Mouse (Mus musculus) left cerebral cortex, adult 2 months (tissue): Measurements from ENCODE around the gene Slc12a6. TPM values are rescaled to one million over a fixed set of nuclear protein-coding genes. Genes with fewer than 3 reads are reported as not detected.

Source experiments
- DNase-seq, 2 experiments: peaks; one replicate each; pipeline ENCODE4 v3.0.0; 2021 to 2022; ENCODE audit warnings: low spot score in 2 of 2, mixed read lengths in 1 of 2; ENCODE audit errors: extremely low spot score in 1 of 2
- H3K27ac ChIP-seq: fragments of 200-600 bp; 2 replicates; pipeline ENCODE4 v1.8.1; 2022
- H3K4me3 ChIP-seq: fragments of 200-600 bp; 2 replicates; pipeline ENCODE4 v1.8.1; 2022
- CTCF ChIP-seq: fragments of 200-600 bp; IDR thresholded peaks from 2 replicates; pipeline ENCODE4 v1.8.1; 2022; ENCODE audit warnings: antibody characterized with exemption, mild to moderate bottlenecking, moderate library complexity
- intact Hi-C: fragments of 180-260 bp; cut with DNase I; formaldehyde crosslinking; loops from one replicate; pipeline ENCODE4 v1.15.1; 2025
- long read RNA-seq, 2 experiments: library from polyadenylated mRNA; stranded (forward); transcript quantifications; one replicate each; pipeline ENCODE4 v2.0.0; 2021; ENCODE audit warnings: borderline mapping rate in 2 of 2
- total RNA-seq, 2 experiments: library from RNA; stranded (reverse); gene quantifications; 2 replicates each; pipeline ENCODE4 v1.2.3; 2021

The Slc12a6 gene
- total RNA-seq = 100 to 1,000 TPM; 127 to 129 TPM
- long read RNA-seq, experiment 1, full-length matches to known transcripts = 3 of 69 reads
- long read RNA-seq, experiment 1, partial matches to known transcripts = 12 of 69 reads
- long read RNA-seq, experiment 1, other reads (novel, unspliced or antisense) = 54 of 69 reads
- long read RNA-seq, experiment 2, full-length matches to known transcripts = 4 of 57 reads
- long read RNA-seq, experiment 2, partial matches to known transcripts = 10 of 57 reads
- long read RNA-seq, experiment 2, other reads (novel, unspliced or antisense) = 43 of 57 reads

GRCm38 (mm10) chr2:112265448-112266241, at the start of gene Slc12a6:
TSS of gene Slc12a6 (plus strand) at chr2:112265825.
- no peak; the same call in none of the 2 replicates for TF ChIP-seq CTCF
- intact Hi-C loops = loop anchor here (5.0 to 10.0 kb wide), 3 partner anchors 69 to 217 kb away; partner anchors contain the start of genes Chrm5 and Emc7
- peak within 1 kb of the TSS; percentile 93 for H3K4me3 ChIP-seq
- peak within 1 kb of the TSS; percentile 96 for H3K27ac ChIP-seq
- DNase-seq = peak; percentile 89 to 90

DNA sequence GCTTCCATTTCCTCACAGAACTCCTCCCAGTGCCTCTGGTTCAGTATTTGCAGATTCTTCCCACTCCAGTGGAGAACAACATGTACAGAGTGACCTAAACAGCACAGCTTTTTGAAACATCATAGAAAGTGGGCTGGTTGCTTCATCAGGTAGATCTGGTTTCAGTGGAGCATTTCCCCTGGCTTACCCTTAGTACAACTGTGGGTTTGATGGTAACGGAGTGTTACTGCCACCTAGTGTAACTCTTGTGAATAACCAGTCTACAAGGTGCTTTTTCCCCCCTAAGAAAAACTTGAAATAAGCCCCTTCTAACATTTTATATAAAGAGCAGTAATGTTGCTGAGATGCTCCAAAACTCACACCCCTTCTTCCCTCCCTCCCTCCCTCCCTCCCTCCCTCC, 49.6 kb upstream of the Slc12a6 start:
- Histone ChIP-seq H3K27ac (no peak overlapping the region), H3K4me3 (no peak overlapping the region)
- no peak for DNase-seq
- intact Hi-C loops = loop anchor here (1.0 to 10.0 kb wide), 2 partner anchors 19 to 1061 kb away; partner anchors contain the start of gene Gm15130
- TF ChIP-seq CTCF = peak; percentile 70

GRCm38 (mm10) chr2:112217614-112218013, 48.0 kb upstream of the Slc12a6 start:
- intact Hi-C loops = loop anchor here (10.0 kb wide), 1 partner anchor 1063 kb away; the partner anchor contains the start of gene Gm15130
- no peak for DNase-seq
- H3K27ac ChIP-seq = no peak overlapping the region
- H3K4me3 ChIP-seq = no peak overlapping the region
- no peak for TF ChIP-seq CTCF

DNA sequence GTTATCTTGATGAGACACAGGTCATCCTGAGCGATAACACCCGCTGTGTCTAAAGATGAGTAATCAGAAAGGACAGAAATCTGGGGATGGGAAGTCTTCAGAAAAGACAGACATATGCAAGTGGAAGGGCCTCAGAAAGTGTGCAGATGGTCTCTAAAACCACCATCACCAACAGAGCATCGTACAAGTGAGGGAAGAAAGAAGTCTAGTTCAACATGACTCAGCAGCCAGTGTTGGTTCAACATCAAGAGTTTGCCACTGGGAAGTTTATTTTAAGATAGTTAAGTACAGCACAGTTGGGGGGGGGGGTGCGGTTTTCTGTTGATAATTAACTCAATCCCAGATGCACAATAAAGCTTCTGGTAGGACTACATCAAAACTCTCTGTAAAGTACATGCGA, 44.7 kb upstream of the Slc12a6 start:
- H3K4me3 ChIP-seq = no peak overlapping the region
- TF ChIP-seq CTCF = no peak
- no peak for DNase-seq
- no peak overlapping the region for H3K27ac ChIP-seq
- intact Hi-C loops = loop anchor here (5.0 kb wide), 1 partner anchor 261 kb away; the partner anchor contains the start of gene Chrm5

DNA sequence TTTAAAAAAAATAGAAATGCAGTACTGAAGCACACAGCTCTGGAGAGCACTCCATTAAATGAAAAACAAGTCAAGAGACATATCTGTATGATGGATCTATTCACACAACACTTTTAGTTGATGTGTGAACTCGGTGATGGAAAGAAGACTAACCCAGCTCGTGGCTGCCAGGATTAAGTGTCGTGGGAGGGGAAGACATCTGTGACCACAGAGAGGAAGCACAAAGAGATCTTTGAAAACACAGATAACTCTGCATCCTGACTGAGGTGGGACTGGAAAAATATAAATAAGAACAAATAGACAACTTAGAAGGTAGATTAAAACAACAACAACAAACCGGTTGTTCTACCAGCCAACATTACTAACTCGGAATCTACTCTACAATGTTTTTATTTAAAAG, 43.0 kb upstream of the Slc12a6 start:
- Histone ChIP-seq H3K27ac (no peak overlapping the region; the same call in 1 of the 2 replicates), H3K4me3 (no peak overlapping the region)
- no peak for TF ChIP-seq CTCF
- intact Hi-C loops = loop anchor here (5.0 kb wide), 1 partner anchor 260 kb away; the partner anchor contains the start of gene Chrm5
- no peak for DNase-seq

DNA sequence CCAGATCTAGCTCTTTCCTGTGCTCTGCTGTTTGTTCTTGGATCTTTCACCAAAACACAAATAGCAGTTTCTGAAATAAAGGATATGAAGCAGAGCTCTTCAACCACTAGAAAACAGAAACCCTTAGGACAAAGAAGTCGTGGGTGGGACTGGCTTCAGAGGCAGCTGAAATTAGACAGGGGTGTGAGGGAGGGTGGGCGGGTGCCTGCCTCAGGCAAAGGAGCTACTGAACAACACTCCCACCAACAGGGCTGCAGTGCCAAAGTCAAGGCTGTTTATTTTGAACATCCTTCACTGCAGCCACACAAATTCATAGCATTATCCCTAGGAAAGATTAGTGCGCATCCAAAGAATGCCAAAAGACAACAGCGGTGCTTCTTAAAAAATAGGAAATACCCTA, 41.3 kb upstream of the Slc12a6 start:
- no peak for DNase-seq

GRCm38 (mm10) chr2:112232623-112233022, 33.0 kb upstream of the Slc12a6 start:
- DNase-seq = no peak
- intact Hi-C loops = no loop called here
- no peak overlapping the region for H3K4me3 ChIP-seq
- H3K27ac ChIP-seq = no peak overlapping the region
- no peak for TF ChIP-seq CTCF

More for the DNA sequence above, 41.3 kb upstream of the Slc12a6 start:
- peak overlapping the region; percentile 74 for H3K27ac ChIP-seq
- intact Hi-C loops = loop anchor here (5.0 kb wide), 1 partner anchor 258 kb away; the partner anchor contains the start of gene Chrm5
- no peak overlapping the region for H3K4me3 ChIP-seq
- no peak; the same call in 1 of the 2 replicates for TF ChIP-seq CTCF

DNA sequence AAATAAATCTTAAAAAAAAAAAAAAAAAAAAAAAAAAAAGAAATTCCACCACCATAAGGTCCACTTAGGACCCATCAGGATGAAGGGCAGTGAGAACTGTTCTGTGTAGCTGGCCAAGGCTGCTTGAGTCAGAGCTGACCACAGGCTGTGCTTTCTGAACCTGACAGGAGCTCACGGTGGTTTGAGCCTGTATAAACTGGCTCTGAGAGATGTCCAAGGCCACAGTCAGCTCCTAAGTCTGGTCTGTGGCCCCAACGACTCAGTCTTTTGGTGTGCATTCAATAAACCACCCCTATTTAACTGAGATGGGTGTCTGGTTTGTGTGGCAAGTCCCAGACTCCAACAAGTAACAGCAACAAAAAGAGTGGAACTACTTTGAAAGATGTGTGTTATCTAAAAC, 29.0 kb upstream of the Slc12a6 start:
- DNase-seq = no peak
- Histone ChIP-seq H3K4me3 (no peak overlapping the region), H3K27ac (no peak overlapping the region)
- intact Hi-C loops = no loop called here
- TF ChIP-seq CTCF = no peak

GRCm38 (mm10) chr2:112238006-112238405, 27.6 kb upstream of the Slc12a6 start:
- no peak overlapping the region for H3K4me3 ChIP-seq
- TF ChIP-seq CTCF = no peak
- intact Hi-C loops = loop anchor here (2.0 kb wide), 1 partner anchor 23 kb away; the partner anchor contains the start of gene Nop10

DNA sequence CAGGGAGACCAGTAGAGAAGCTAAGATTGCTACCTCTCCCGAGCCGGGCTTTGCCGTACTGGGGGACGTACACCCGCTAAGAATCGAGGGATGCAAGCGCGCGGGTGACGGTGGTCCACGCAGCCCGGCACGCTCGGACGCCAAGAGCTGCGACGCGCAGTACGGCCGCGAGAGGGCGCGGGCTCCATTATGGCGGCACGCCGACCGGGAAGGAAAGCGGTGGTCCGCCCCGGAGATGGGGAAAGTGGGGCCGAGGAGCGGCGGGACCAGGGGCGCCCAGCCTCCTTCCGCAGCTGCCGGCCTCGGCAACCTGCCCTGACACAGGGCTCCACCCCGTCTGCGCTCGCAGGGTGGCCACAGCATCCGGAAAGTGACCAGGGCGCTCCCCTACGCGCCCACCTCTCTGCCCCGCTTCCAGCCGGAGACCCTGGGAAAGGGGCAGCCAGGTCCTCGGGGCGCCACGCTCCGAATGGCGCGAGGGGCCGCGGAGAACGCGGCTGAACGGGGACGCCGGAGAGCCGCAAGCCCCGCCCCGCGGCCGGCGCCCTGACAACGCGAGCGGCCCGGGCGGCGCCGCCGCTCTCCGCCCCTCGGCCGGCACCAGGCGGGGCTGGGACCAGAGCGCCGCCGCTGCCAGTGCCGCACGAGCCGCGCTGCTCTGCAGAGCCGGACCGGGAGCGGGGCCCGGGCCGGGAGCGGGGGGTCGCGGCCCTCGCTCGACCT, 26.3 kb upstream of the Slc12a6 start, which contains the start of gene Lpcat4:
Lpcat4 (plus strand) TSS at position 257 of the 723 bp plus-strand sequence.
- intact Hi-C loops = loop anchor here (1.0 to 2.0 kb wide), 2 partner anchors 21 to 100 kb away; partner anchors contain the start of gene Nop10
- TF ChIP-seq CTCF = peak; percentile 100
- peak; percentile 90 to 95 for DNase-seq
- Histone ChIP-seq H3K27ac (peak within 1 kb of the TSS; percentile 100), H3K4me3 (peak within 1 kb of the TSS; percentile 100)

More at GRCm38 (mm10) chr2:112238006-112238405, 27.6 kb upstream of the Slc12a6 start:
- H3K27ac ChIP-seq = no peak overlapping the region
- no peak for DNase-seq
